1 mouse cellular context compared by ENCODE assay signal in the genomic region with DNA sequence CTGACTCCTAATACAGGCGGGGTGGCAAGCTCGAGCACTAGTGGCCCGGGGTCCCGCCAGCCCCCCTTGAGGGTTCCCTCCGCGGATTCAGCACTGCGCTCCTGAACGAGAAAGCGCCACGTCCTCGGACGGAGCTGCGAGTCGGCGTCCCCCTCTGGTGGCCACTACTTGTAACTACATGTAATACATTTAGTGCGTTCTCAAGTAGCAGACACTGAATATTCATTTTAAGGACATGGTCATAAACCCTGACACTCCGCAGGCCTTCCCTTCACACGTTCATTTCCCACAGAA.
TF ChIP-seq lines count a peak whose summit lies in the region.

No protein-coding gene starts in this region.

TF ChIP-seq in CH12.LX, 34 proteins besides CTCF, POLR2A, EP300 and RAD21 (continued from another document):
- peak; percentile 47; the same call in 1 of the 2 replicates for TF ChIP-seq NELFE (IDR thresholded peaks at IDR 0.05; ENCODE audit: low read depth, low read length)
- TF ChIP-seq KAT2A (IDR thresholded peaks at IDR 0.05; ENCODE audit: insufficient replicate concordance, low read length): no peak
- TF ChIP-seq ZNF384 (IDR thresholded peaks at IDR 0.05; ENCODE audit: low read depth, low read length): no peak
- peak; percentile 59; the same call in 1 of the 2 replicates for TF ChIP-seq IRF4 (IDR thresholded peaks at IDR 0.05; ENCODE audit: low read depth, low read length)
- no peak for TF ChIP-seq ETS1 (conservative IDR thresholded peaks at IDR 0.05; ENCODE audit: low read depth, low read length)
- TF ChIP-seq MAZ (IDR thresholded peaks at IDR 0.05; ENCODE audit: low read depth, low read length): no peak
- TF ChIP-seq ZC3H11A (IDR thresholded peaks at IDR 0.05; ENCODE audit: low read depth, low read length): peak; percentile 71
- no peak for TF ChIP-seq MYC (IDR thresholded peaks at IDR 0.05; ENCODE audit: low read depth, low read length)
- peak; percentile 29; the same call in 1 of the 2 replicates for TF ChIP-seq TCF12 (IDR thresholded peaks at IDR 0.05; ENCODE audit: low read depth, low read length)
- TF ChIP-seq SMC3 (IDR thresholded peaks at IDR 0.05; ENCODE audit: low read depth, low read length): peak; percentile 98
